Mouse (Mus musculus): ENCODE measurements around the gene Ptpn13.

Ptpn13 gene

GRCm38 (mm10) chr5:103422609-103423008 lies 2.4 kb upstream of the Ptpn13 start:
- in situ Hi-C loops (cut with MboI, MseI) = no loop called here

GRCm38 (mm10) chr5:103423305-103423926 lies 1.6 kb upstream of the Ptpn13 start:
- in situ Hi-C loops (cut with MboI, MseI) = no loop called here

- in situ Hi-C loops (cut with MboI, MseI) = no loop called here
Observed at GRCm38 (mm10) chr5:103423927-103424315, 1.1 kb upstream of the Ptpn13 start.

- in situ Hi-C loops (cut with MboI, MseI) = no loop called here
Observed at GRCm38 (mm10) chr5:103425363-103426031, 505 bp downstream of the Ptpn13 start.

GRCm38 (mm10) chr5:103426250-103426649 lies 1.3 kb downstream of the Ptpn13 start:
- in situ Hi-C loops (cut with MboI, MseI) = no loop called here

- in situ Hi-C loops (cut with MboI, MseI) = loop anchor here (5.0 kb wide), 1 partner anchor 76 kb away; no protein-coding TSS in a partner anchor
Observed at GRCm38 (mm10) chr5:103430986-103431385, 6.0 kb downstream of the Ptpn13 start.

- in situ Hi-C loops (cut with MboI, MseI) = loop anchor here (5.0 kb wide), 1 partner anchor 76 kb away; no protein-coding TSS in a partner anchor
Observed at GRCm38 (mm10) chr5:103431479-103431878, 6.5 kb downstream of the Ptpn13 start.

- in situ Hi-C loops (cut with MboI, MseI) = no loop called here
Observed at GRCm38 (mm10) chr5:103436039-103436944, 11.3 kb downstream of the Ptpn13 start.

GRCm38 (mm10) chr5:103437714-103438113 lies 12.7 kb downstream of the Ptpn13 start:
- in situ Hi-C loops (cut with MboI, MseI) = no loop called here

GRCm38 (mm10) chr5:103439171-103439570 lies 14.2 kb downstream of the Ptpn13 start:
- in situ Hi-C loops (cut with MboI, MseI) = no loop called here

GRCm38 (mm10) chr5:103440418-103441276 lies 15.7 kb downstream of the Ptpn13 start:
- in situ Hi-C loops (cut with MboI, MseI) = loop anchor here (10.0 kb wide), 1 partner anchor 214 kb away; the partner anchor contains the start of gene 1700016H13Rik

- in situ Hi-C loops (cut with MboI, MseI) = loop anchor here (10.0 kb wide), 1 partner anchor 213 kb away; the partner anchor contains the start of gene 1700016H13Rik
Observed at GRCm38 (mm10) chr5:103441706-103442105, 16.7 kb downstream of the Ptpn13 start.

- in situ Hi-C loops (cut with MboI, MseI) = loop anchor here (10.0 kb wide), 1 partner anchor 213 kb away; the partner anchor contains the start of gene 1700016H13Rik
Observed at GRCm38 (mm10) chr5:103442269-103442688, 17.3 kb downstream of the Ptpn13 start.

- in situ Hi-C loops (cut with MboI, MseI) = loop anchor here (10.0 kb wide), 1 partner anchor 212 kb away; the partner anchor contains the start of gene 1700016H13Rik
Observed at GRCm38 (mm10) chr5:103442921-103443320, 17.9 kb downstream of the Ptpn13 start.

GRCm38 (mm10) chr5:103445383-103445782 lies 20.4 kb downstream of the Ptpn13 start:
- in situ Hi-C loops (cut with MboI, MseI) = loop anchor here (10.0 kb wide), 1 partner anchor 209 kb away; the partner anchor contains the start of gene 1700016H13Rik

GRCm38 (mm10) chr5:103447806-103448416 lies 22.9 kb downstream of the Ptpn13 start:
- in situ Hi-C loops (cut with MboI, MseI) = loop anchor here (10.0 kb wide), 1 partner anchor 207 kb away; the partner anchor contains the start of gene 1700016H13Rik

GRCm38 (mm10) chr5:103448470-103448869 lies 23.5 kb downstream of the Ptpn13 start:
- in situ Hi-C loops (cut with MboI, MseI) = loop anchor here (10.0 kb wide), 1 partner anchor 206 kb away; the partner anchor contains the start of gene 1700016H13Rik

- in situ Hi-C loops (cut with MboI, MseI) = loop anchor here (10.0 kb wide), 1 partner anchor 96 kb away; no protein-coding TSS in a partner anchor
Observed at GRCm38 (mm10) chr5:103450663-103451062, 25.7 kb downstream of the Ptpn13 start.

GRCm38 (mm10) chr5:103453361-103454140 lies 28.6 kb downstream of the Ptpn13 start:
- in situ Hi-C loops (cut with MboI, MseI) = loop anchor here (10.0 kb wide), 1 partner anchor 99 kb away; no protein-coding TSS in a partner anchor
